Mouse (Mus musculus): ENCODE measurements around the gene Oprm1. TPM values are rescaled to one million over a fixed set of nuclear protein-coding genes. Genes with fewer than 3 reads are reported as not detected.

The Oprm1 gene
- polyA plus RNA-seq, 1 experiment from 2014 or later, result not detected

- H3K9me3 ChIP-seq (replicated peaks; ENCODE audit: control insufficient read depth, low read length), result no peaks in the 10 kb centered on the region
- H3K4me3 ChIP-seq (ENCODE audit: low read depth, low read length), result no peak overlapping the region
- H3K27me3 ChIP-seq (ENCODE audit: control insufficient read depth, insufficient read depth, low read length), result no peaks in the 10 kb centered on the region
- H3K9ac ChIP-seq (replicated peaks; ENCODE audit: low read length), result no peak overlapping the region
- no peaks in the 10 kb centered on the region for H3K36me3 ChIP-seq (replicated peaks; ENCODE audit: control insufficient read depth, insufficient read depth, low read depth, low read length)
- ATAC-seq (replicated peaks; ENCODE audit: insufficient number of reproducible peaks, low FRiP score, low TSS enrichment, low read depth) (no peak), DNase-seq (ENCODE audit: low spot score) (no peak)
- no peak overlapping the region for H3K27ac ChIP-seq (replicated peaks; ENCODE audit: low read depth, low read length)
- H3K4me1 ChIP-seq (ENCODE audit: control insufficient read depth, insufficient read depth, low read length), result no peaks in the 10 kb centered on the region
- no peak overlapping the region for H3K4me2 ChIP-seq (ENCODE audit: low read depth, low read length)
These were observed 282.7 kb downstream of the Oprm1 start for GRCm38 (mm10) chr10:7041032-7041431.

- Histone ChIP-seq H3K27ac (replicated peaks; ENCODE audit: low read depth, low read length) (no peak overlapping the region), H3K9me3 (replicated peaks; ENCODE audit: control insufficient read depth, low read length) (no peaks in the 10 kb centered on the region), H3K4me3 (ENCODE audit: low read depth, low read length) (no peak overlapping the region), H3K4me2 (ENCODE audit: low read depth, low read length) (no peak overlapping the region), H3K27me3 (ENCODE audit: control insufficient read depth, insufficient read depth, low read length) (no peaks in the 10 kb centered on the region), H3K4me1 (ENCODE audit: control insufficient read depth, insufficient read depth, low read length) (no peaks in the 10 kb centered on the region), H3K36me3 (replicated peaks; ENCODE audit: control insufficient read depth, insufficient read depth, low read depth, low read length) (no peaks in the 10 kb centered on the region), H3K9ac (replicated peaks; ENCODE audit: low read length) (no peak overlapping the region)
- 56% methylated on average over 5 of the region's 5 CpGs for WGBS
- DNase-seq (ENCODE audit: low spot score) (no peak), ATAC-seq (replicated peaks; ENCODE audit: insufficient number of reproducible peaks, low FRiP score, low TSS enrichment, low read depth) (no peak)
These were observed 285.6 kb downstream of the Oprm1 start for GRCm38 (mm10) chr10:7043896-7044295.

- WGBS, result 66% methylated on average over 10 of the region's 10 CpGs
These were observed 289.1 kb downstream of the Oprm1 start for GRCm38 (mm10) chr10:7047288-7047918.

GRCm38 (mm10) chr10:7047919-7048291, 289.6 kb downstream of the Oprm1 start:
- WGBS, result 78% methylated on average over 2 of the region's 2 CpGs
- no peak for DNase-seq (ENCODE audit: low spot score)

More at GRCm38 (mm10) chr10:7047288-7047918, 289.1 kb downstream of the Oprm1 start:
- Histone ChIP-seq H3K36me3 (replicated peaks; ENCODE audit: control insufficient read depth, insufficient read depth, low read depth, low read length) (no peaks in the 10 kb centered on the region), H3K27me3 (ENCODE audit: control insufficient read depth, insufficient read depth, low read length) (no peaks in the 10 kb centered on the region), H3K4me3 (ENCODE audit: low read depth, low read length) (no peak overlapping the region), H3K27ac (replicated peaks; ENCODE audit: low read depth, low read length) (no peak overlapping the region), H3K4me1 (ENCODE audit: control insufficient read depth, insufficient read depth, low read length) (no peaks in the 10 kb centered on the region), H3K4me2 (ENCODE audit: low read depth, low read length) (no peak overlapping the region), H3K9me3 (replicated peaks; ENCODE audit: control insufficient read depth, low read length) (no peaks in the 10 kb centered on the region), H3K9ac (replicated peaks; ENCODE audit: low read length) (no peak overlapping the region)
- ATAC-seq (replicated peaks; ENCODE audit: insufficient number of reproducible peaks, low FRiP score, low TSS enrichment, low read depth), result no peak
- DNase-seq (ENCODE audit: low spot score), result no peak

GRCm38 (mm10) chr10:7049901-7050300, 291.6 kb downstream of the Oprm1 start:
- H3K9ac ChIP-seq (replicated peaks; ENCODE audit: low read length), result no peak overlapping the region
- H3K36me3 ChIP-seq (replicated peaks; ENCODE audit: control insufficient read depth, insufficient read depth, low read depth, low read length), result no peaks in the 10 kb centered on the region

More at GRCm38 (mm10) chr10:7047919-7048291, 289.6 kb downstream of the Oprm1 start:
- Histone ChIP-seq H3K4me2 (ENCODE audit: low read depth, low read length) (no peak overlapping the region), H3K27ac (replicated peaks; ENCODE audit: low read depth, low read length) (no peak overlapping the region), H3K27me3 (ENCODE audit: control insufficient read depth, insufficient read depth, low read length) (no peaks in the 10 kb centered on the region), H3K4me3 (ENCODE audit: low read depth, low read length) (no peak overlapping the region), H3K4me1 (ENCODE audit: control insufficient read depth, insufficient read depth, low read length) (no peaks in the 10 kb centered on the region), H3K36me3 (replicated peaks; ENCODE audit: control insufficient read depth, insufficient read depth, low read depth, low read length) (no peaks in the 10 kb centered on the region), H3K9me3 (replicated peaks; ENCODE audit: control insufficient read depth, low read length) (no peaks in the 10 kb centered on the region), H3K9ac (replicated peaks; ENCODE audit: low read length) (no peak overlapping the region)
- ATAC-seq (replicated peaks; ENCODE audit: insufficient number of reproducible peaks, low FRiP score, low TSS enrichment, low read depth), result no peak

GRCm38 (mm10) chr10:7052315-7053017, 294.2 kb downstream of the Oprm1 start, which contains the start of gene Ipcef1:
Gene Ipcef1 (minus strand): TSS chr10:7052478.
- H3K36me3 ChIP-seq (replicated peaks; ENCODE audit: control insufficient read depth, insufficient read depth, low read depth, low read length), result no peaks in the 10 kb centered on the region
- peak; percentile 65 for ATAC-seq (replicated peaks; ENCODE audit: insufficient number of reproducible peaks, low FRiP score, low TSS enrichment, low read depth)
- 0 out of 2 replicates have a peak within 1 kb of the TSS, but pooled peaks have one; percentile 18 for H3K9ac ChIP-seq (replicated peaks; ENCODE audit: low read length)
- H3K9me3 ChIP-seq (replicated peaks; ENCODE audit: control insufficient read depth, low read length), result no peaks in the 10 kb centered on the region
- DNase-seq (ENCODE audit: low spot score), result peak; percentile 26
- 25% methylated on average over 12 of the region's 12 CpGs for WGBS
- no peaks in the 10 kb centered on the region for H3K4me1 ChIP-seq (ENCODE audit: control insufficient read depth, insufficient read depth, low read length)
- H3K27ac ChIP-seq (replicated peaks; ENCODE audit: low read depth, low read length), result no peak within 1 kb of the TSS
- H3K27me3 ChIP-seq (ENCODE audit: control insufficient read depth, insufficient read depth, low read length), result no peaks in the 10 kb centered on the region
- no peak within 1 kb of the TSS for H3K4me2 ChIP-seq (ENCODE audit: low read depth, low read length)
- no peak within 1 kb of the TSS for H3K4me3 ChIP-seq (ENCODE audit: low read depth, low read length)

More at GRCm38 (mm10) chr10:7049901-7050300, 291.6 kb downstream of the Oprm1 start:
- H3K4me2 ChIP-seq (ENCODE audit: low read depth, low read length), result no peak overlapping the region
- H3K4me3 ChIP-seq (ENCODE audit: low read depth, low read length), result no peak overlapping the region
- ATAC-seq (replicated peaks; ENCODE audit: insufficient number of reproducible peaks, low FRiP score, low TSS enrichment, low read depth), result no peak
- no peaks in the 10 kb centered on the region for H3K27me3 ChIP-seq (ENCODE audit: control insufficient read depth, insufficient read depth, low read length)
- 78% methylated on average over 3 of the region's 3 CpGs for WGBS
- no peaks in the 10 kb centered on the region for H3K4me1 ChIP-seq (ENCODE audit: control insufficient read depth, insufficient read depth, low read length)
- no peak overlapping the region for H3K27ac ChIP-seq (replicated peaks; ENCODE audit: low read depth, low read length)
- H3K9me3 ChIP-seq (replicated peaks; ENCODE audit: control insufficient read depth, low read length), result no peaks in the 10 kb centered on the region
- DNase-seq (ENCODE audit: low spot score), result no peak

GRCm38 (mm10) chr10:7054560-7055205, 296.4 kb downstream of the Oprm1 start:
- no peak for ATAC-seq (replicated peaks; ENCODE audit: insufficient number of reproducible peaks, low FRiP score, low TSS enrichment, low read depth)

GRCm38 (mm10) chr10:7057546-7057945, 299.2 kb downstream of the Oprm1 start:
- Histone ChIP-seq H3K4me1 (ENCODE audit: control insufficient read depth, insufficient read depth, low read length) (no peaks in the 10 kb centered on the region), H3K27ac (replicated peaks; ENCODE audit: low read depth, low read length) (no peak overlapping the region), H3K4me2 (ENCODE audit: low read depth, low read length) (no peak overlapping the region), H3K36me3 (replicated peaks; ENCODE audit: control insufficient read depth, insufficient read depth, low read depth, low read length) (no peaks in the 10 kb centered on the region), H3K27me3 (ENCODE audit: control insufficient read depth, insufficient read depth, low read length) (no peaks in the 10 kb centered on the region), H3K9me3 (replicated peaks; ENCODE audit: control insufficient read depth, low read length) (no peaks in the 10 kb centered on the region), H3K9ac (replicated peaks; ENCODE audit: low read length) (no peak overlapping the region), H3K4me3 (ENCODE audit: low read depth, low read length) (no peak overlapping the region)
- ATAC-seq (replicated peaks; ENCODE audit: insufficient number of reproducible peaks, low FRiP score, low TSS enrichment, low read depth) (no peak), DNase-seq (ENCODE audit: low spot score) (no peak)
- WGBS, result 85% methylated on average over 1 of the region's 1 CpGs

More at GRCm38 (mm10) chr10:7054560-7055205, 296.4 kb downstream of the Oprm1 start:
- DNase-seq (ENCODE audit: low spot score), result no peak
- Histone ChIP-seq H3K4me1 (ENCODE audit: control insufficient read depth, insufficient read depth, low read length) (no peaks in the 10 kb centered on the region), H3K27me3 (ENCODE audit: control insufficient read depth, insufficient read depth, low read length) (no peaks in the 10 kb centered on the region), H3K4me3 (ENCODE audit: low read depth, low read length) (no peak overlapping the region), H3K9ac (replicated peaks; ENCODE audit: low read length) (no peak overlapping the region), H3K36me3 (replicated peaks; ENCODE audit: control insufficient read depth, insufficient read depth, low read depth, low read length) (no peaks in the 10 kb centered on the region), H3K9me3 (replicated peaks; ENCODE audit: control insufficient read depth, low read length) (no peaks in the 10 kb centered on the region), H3K4me2 (ENCODE audit: low read depth, low read length) (no peak overlapping the region), H3K27ac (replicated peaks; ENCODE audit: low read depth, low read length) (no peak overlapping the region)
- 68% methylated on average over 6 of the region's 6 CpGs for WGBS

All from embryonic facial prominence, embryonic 11.5 days (tissue).